Mouse (Mus musculus): ENCODE results near the gene Gm21970. TPM values are rescaled to one million over a fixed set of nuclear protein-coding genes. Genes with fewer than 3 reads are reported as not detected.
A peak's percentile ranks its signal among the peaks of the same experiment; 100 is the strongest.

Gm21970 gene
- polyA plus RNA-seq, 1 experiment, result not detected

DNA sequence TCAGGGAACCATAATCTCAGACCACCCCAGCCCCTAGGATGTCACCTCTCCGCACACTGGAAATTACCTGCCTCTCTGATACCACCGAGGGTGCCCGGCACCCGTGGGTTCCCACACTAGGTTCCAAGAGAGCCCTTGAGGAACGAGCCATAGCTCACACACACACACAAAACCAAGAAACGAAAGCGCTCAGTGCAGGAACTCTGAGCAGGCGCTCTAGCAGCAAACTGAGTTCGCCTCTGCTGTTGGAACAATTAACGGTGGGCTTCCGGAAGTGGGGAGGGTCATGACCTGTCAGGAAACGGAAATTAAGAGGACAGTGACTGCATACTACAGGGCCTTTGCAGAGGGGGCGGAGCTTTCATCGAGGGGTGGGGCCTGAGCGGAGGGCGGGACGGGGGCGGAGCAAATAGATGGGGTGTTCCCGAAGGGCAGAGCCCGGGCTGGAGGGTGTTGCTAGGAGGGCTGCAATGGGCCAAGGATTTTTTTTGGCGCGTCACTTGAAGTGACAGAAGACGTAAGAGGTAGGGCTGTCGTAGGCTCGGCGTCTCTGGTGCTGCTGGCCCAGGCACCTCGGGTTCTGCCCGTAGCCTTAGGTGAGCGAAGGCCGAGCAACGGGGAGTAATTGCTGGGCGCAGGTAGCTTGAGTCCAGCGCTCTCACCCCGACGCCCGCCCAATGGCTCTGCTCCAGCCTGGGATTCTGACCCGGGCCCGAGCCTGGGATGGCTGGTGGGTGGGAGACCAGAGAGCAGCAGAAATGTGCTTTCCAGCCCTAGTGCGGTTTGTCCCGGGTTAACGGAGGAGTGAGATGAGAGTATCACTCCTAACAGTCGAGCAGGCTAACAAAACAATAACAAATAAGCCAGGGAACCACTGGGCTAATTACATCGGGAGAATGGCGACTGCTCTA, 73.3 kb downstream of the Gm21970 start:
- H3K27ac ChIP-seq (ENCODE audit: insufficient read depth, low read depth, low read length), result peak overlapping the region; percentile 99
- H3K4me3 ChIP-seq (ENCODE audit: insufficient read depth, low read length), result peak overlapping the region; percentile 87
- TF ChIP-seq POLR2A (IDR thresholded peaks at IDR 0.05; ENCODE audit: borderline replicate concordance, low read depth, low read length) (no peak), CTCF (IDR thresholded peaks at IDR 0.05; ENCODE audit: low read depth, low read length) (no peak)
- H3K4me1 ChIP-seq (ENCODE audit: control insufficient read depth, insufficient read depth, low read length), result peaks cover 35% of the 10 kb centered on the region

- Histone ChIP-seq H3K27ac (ENCODE audit: insufficient read depth, low read depth, low read length) (peak overlapping the region; percentile 48; the same call in 1 of the 2 replicates), H3K4me3 (ENCODE audit: insufficient read depth, low read length) (peak overlapping the region; percentile 87), H3K4me1 (ENCODE audit: control insufficient read depth, insufficient read depth, low read length) (peaks cover 28% of the 10 kb centered on the region)
- TF ChIP-seq CTCF (IDR thresholded peaks at IDR 0.05; ENCODE audit: low read depth, low read length) (no peak), POLR2A (IDR thresholded peaks at IDR 0.05; ENCODE audit: borderline replicate concordance, low read depth, low read length) (no peak)
These were observed 74.2 kb downstream of the Gm21970 start for GRCm38 (mm10) chr16:91465505-91466240.

DNA sequence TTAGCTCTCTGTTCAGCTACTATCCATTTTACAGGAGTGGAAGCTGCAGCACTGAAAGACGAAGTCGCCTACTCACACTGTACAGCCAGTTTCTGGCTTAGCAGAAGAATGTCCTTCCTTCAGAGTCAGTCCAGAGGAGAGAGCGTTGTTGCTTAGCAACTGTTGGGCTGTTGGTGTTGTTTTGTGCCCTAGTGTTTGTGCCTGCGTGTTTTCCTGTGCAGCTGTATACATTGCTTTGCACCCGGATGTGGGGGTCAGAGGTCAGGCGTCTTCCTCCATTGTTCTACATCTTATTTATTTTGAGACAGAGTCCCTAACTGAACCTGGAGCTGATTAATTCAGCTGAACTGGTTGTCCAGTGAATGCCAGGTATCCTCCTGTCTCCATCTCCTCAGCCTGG, 75.0 kb downstream of the Gm21970 start:
- peak overlapping the region; percentile 16; the same call in 1 of the 2 replicates for H3K4me3 ChIP-seq (ENCODE audit: insufficient read depth, low read length)
- 0 out of 2 replicates have a peak overlapping the region, but pooled peaks have one; percentile 14 for H3K27ac ChIP-seq (ENCODE audit: insufficient read depth, low read depth, low read length)
- peaks cover 27% of the 10 kb centered on the region for H3K4me1 ChIP-seq (ENCODE audit: control insufficient read depth, insufficient read depth, low read length)
- TF ChIP-seq CTCF (IDR thresholded peaks at IDR 0.05; ENCODE audit: low read depth, low read length) (no peak), POLR2A (IDR thresholded peaks at IDR 0.05; ENCODE audit: borderline replicate concordance, low read depth, low read length) (no peak)

Other genes starting within 250 kb of the Gm21970 start
- gene Olig2, start 166.3 kb upstream of the Gm21970 start, polyA plus RNA-seq (2012; ENCODE audit: insufficient read depth, insufficient read length, missing spikeins), result not detected in 2 replicates
- not detected in 2 replicates for gene Olig1, start 121.9 kb upstream of the Gm21970 start, polyA plus RNA-seq (2012; ENCODE audit: insufficient read depth, insufficient read length, missing spikeins)
- 237 and 238 TPM in 2 replicates for gene Ifnar2, start 18.9 kb upstream of the Gm21970 start, polyA plus RNA-seq (2012; ENCODE audit: insufficient read depth, insufficient read length, missing spikeins)
- gene Il10rb, start 14.4 kb downstream of the Gm21970 start, polyA plus RNA-seq (2012; ENCODE audit: insufficient read depth, insufficient read length, missing spikeins), result 345 and 358 TPM in 2 replicates
- 89.1 and 92.5 TPM in 2 replicates for gene Ifnar1, start 93.5 kb downstream of the Gm21970 start, polyA plus RNA-seq (2012; ENCODE audit: insufficient read depth, insufficient read length, missing spikeins)
- 193 and 222 TPM in 2 replicates for gene Ifngr2, start 155.4 kb downstream of the Gm21970 start, polyA plus RNA-seq (2012; ENCODE audit: insufficient read depth, insufficient read length, missing spikeins)
- 78.7 and 80.3 TPM in 2 replicates for gene Tmem50b, start 206.1 kb downstream of the Gm21970 start, polyA plus RNA-seq (2012; ENCODE audit: insufficient read depth, insufficient read length, missing spikeins)
- 7.5 and 7.9 TPM in 2 replicates for gene Dnajc28, start 227.3 kb downstream of the Gm21970 start, polyA plus RNA-seq (2012; ENCODE audit: insufficient read depth, insufficient read length, missing spikeins)